Mouse (Mus musculus) small intestine, adult 2 months (tissue): ENCODE measurements at regions not wholly inside any gene's neighbourhood (a gene's known extent, or its start where the extent isn't known, plus 50 kb on each side); places are given as distances from the start of the nearest gene placed in this dataset.

Source experiments
- H3K27ac ChIP-seq: fragments of 200-500 bp; 2 replicates; pipeline ENCODE4 v1.5.1; 2012; ENCODE audit warnings: low read depth, low read length, control low read depth, inconsistent platforms; ENCODE audit not compliant: insufficient read depth
- H3K27me3 ChIP-seq: fragments of 200-500 bp; 2 replicates; pipeline ENCODE4 v1.6.1; 2012; ENCODE audit warnings: mild to moderate bottlenecking, moderate library complexity, low read length, inconsistent platforms; ENCODE audit not compliant: control insufficient read depth, insufficient read depth
- H3K36me3 ChIP-seq: fragments of 200-500 bp; 2 replicates; pipeline ENCODE4 v1.6.1; 2012; ENCODE audit warnings: mild to moderate bottlenecking, low read length, control low read depth, inconsistent platforms; ENCODE audit not compliant: control insufficient read depth, insufficient read depth
- H3K4me1 ChIP-seq: fragments of 200-500 bp; 2 replicates; pipeline ENCODE4 v1.6.1; 2012; ENCODE audit warnings: low read length, inconsistent platforms, mixed read lengths; ENCODE audit not compliant: control insufficient read depth, insufficient read depth, insufficient read length
- H3K4me3 ChIP-seq: fragments of 200-500 bp; 2 replicates; pipeline ENCODE4 v1.5.1; 2012; ENCODE audit warnings: low read depth, mild to moderate bottlenecking, control low read depth, inconsistent platforms, low read length, moderate library complexity
- CTCF ChIP-seq: fragments of 200-500 bp; IDR thresholded peaks from 2 replicates; pipeline ENCODE4 v1.5.1; 2012; ENCODE audit warnings: low read depth, mild to moderate bottlenecking, control low read depth, inconsistent platforms, low read length, moderate library complexity, mixed read lengths; ENCODE audit not compliant: insufficient replicate concordance, insufficient read length; ENCODE audit errors: extremely low read depth
- POLR2A ChIP-seq: fragments of 200-500 bp; IDR thresholded peaks from 2 replicates; pipeline ENCODE4 v1.6.1; 2012; ENCODE audit warnings: low read depth, mild to moderate bottlenecking, control low read depth, inconsistent platforms, low read length, moderate library complexity
- WGBS: fragments of 180-500 bp; shearing (Covaris S2); methylation state at CpG from one replicate; pipeline ENCODE4 v1.1.7; 2018; 5-methylcytosine and 5-hydroxymethylcytosine counted together

GRCm38 (mm10) chr19:36290778-36291177 is 57.3 kb upstream of the Pcgf5 start:
- H3K27ac ChIP-seq = no peak overlapping the region
- WGBS = 12% methylated on average over 4 of the region's 4 CpGs
- H3K27me3 ChIP-seq = no peaks in the 10 kb centered on the region
- H3K4me3 ChIP-seq = no peak overlapping the region
- H3K4me1 ChIP-seq = peaks cover 3% of the 10 kb centered on the region; the same call in 1 of the 2 replicates
- no peaks in the 10 kb centered on the region for H3K36me3 ChIP-seq
- TF ChIP-seq CTCF (no peak), POLR2A (no peak)

- Histone ChIP-seq H3K36me3 (no peaks in the 10 kb centered on the region), H3K27me3 (no peaks in the 10 kb centered on the region), H3K4me1 (peaks cover 3% of the 10 kb centered on the region; the same call in 1 of the 2 replicates), H3K27ac (no peak overlapping the region), H3K4me3 (no peak overlapping the region)
- 80% methylated on average over 6 of the region's 6 CpGs for WGBS
- no peak for TF ChIP-seq POLR2A
- TF ChIP-seq CTCF = no peak
Measured at GRCm38 (mm10) chr19:36293177-36293969, 54.7 kb upstream of the Pcgf5 start.
